Mouse (Mus musculus) ES-E14 (cell line): ENCODE measurements around the gene Pspn. TPM values are rescaled to one million over a fixed set of nuclear protein-coding genes. Genes with fewer than 3 reads are reported as not detected.

Source experiments
- DNase-seq: peaks from one replicate; pipeline ENCODE4 v3.0.0-alpha.2; 2013; ENCODE audit warnings: low read depth, low spot score
- H3K27ac ChIP-seq: 2 replicates; pipeline ENCODE4 v1.5.1; 2012; ENCODE audit warnings: low read depth, mild to moderate bottlenecking, low read length, moderate library complexity, mixed read lengths; ENCODE audit not compliant: poor library complexity, insufficient read depth, severe bottlenecking
- H3K36me3 ChIP-seq: 2 replicates; pipeline ENCODE4 v1.6.1; 2012; ENCODE audit warnings: mild to moderate bottlenecking, low read length, moderate library complexity, mixed read lengths; ENCODE audit not compliant: control insufficient read depth, poor library complexity, insufficient read depth, severe bottlenecking
- H3K4me1 ChIP-seq, 2 experiments: fragments of 150-350 bp in 1 of 2; sonication (generic) in 1 of 2; 2 replicates each; pipeline ENCODE4 v1.6.1; 2012; ENCODE audit warnings: low read length in 2 of 2, mild to moderate bottlenecking in 1 of 2, mixed read lengths in 1 of 2; ENCODE audit not compliant: control insufficient read depth in 2 of 2, insufficient read depth in 2 of 2, poor library complexity in 1 of 2
- H3K4me3 ChIP-seq, 2 experiments: fragments of 150-350 bp in 1 of 2; sonication (generic) in 1 of 2; 2 replicates each; pipeline ENCODE4 v1.5.1; 2012; ENCODE audit warnings: low read length in 2 of 2, low read depth in 1 of 2, mild to moderate bottlenecking in 1 of 2, mixed read lengths in 1 of 2; ENCODE audit not compliant: insufficient read depth in 1 of 2, poor library complexity in 1 of 2, severe bottlenecking in 1 of 2
- H3K9ac ChIP-seq: 2 replicates; pipeline ENCODE4 v1.6.1; 2012; ENCODE audit warnings: low read depth, mild to moderate bottlenecking, low read length, mixed read lengths; ENCODE audit not compliant: poor library complexity, insufficient read depth, severe bottlenecking
- H3K9me3 ChIP-seq: fragments of 150-350 bp; sonication (generic); 2 replicates; pipeline ENCODE4 v1.6.1; 2012; ENCODE audit warnings: low read depth, mild to moderate bottlenecking, low read length; ENCODE audit not compliant: control insufficient read depth, insufficient read depth
- CHD2 ChIP-seq: IDR thresholded peaks from 2 replicates; pipeline ENCODE4 v1.6.1; 2014; ENCODE audit warnings: mild to moderate bottlenecking, low read depth, low read length, inconsistent platforms
- HCFC1 ChIP-seq: IDR thresholded peaks from 2 replicates; pipeline ENCODE4 v1.6.1; 2012; ENCODE audit warnings: low read length, inconsistent platforms, borderline replicate concordance; ENCODE audit not compliant: insufficient read depth
- MAFK ChIP-seq: IDR thresholded peaks from 2 replicates; pipeline ENCODE4 v1.6.1; 2014; ENCODE audit warnings: mild to moderate bottlenecking, low read depth, low read length, inconsistent platforms; ENCODE audit not compliant: insufficient read depth
- ZC3H11A ChIP-seq: IDR thresholded peaks from 2 replicates; pipeline ENCODE4 v1.6.1; 2012; ENCODE audit warnings: low read depth, mild to moderate bottlenecking, inconsistent platforms, low read length, borderline replicate concordance
- ZNF384 ChIP-seq: IDR thresholded peaks from 2 replicates; pipeline ENCODE4 v1.6.1; 2012; ENCODE audit warnings: low read depth, low read length, inconsistent platforms
- in situ Hi-C, 2 experiments: fragments of 600-800 bp; cut with MboI; formaldehyde crosslinking; loops; one replicate each; pipeline ENCODE4 v1.15.1; 2025; ENCODE audit warnings: low sequenced_read_pairs in 2 of 2, inconsistent platforms in 1 of 2; ENCODE audit not compliant: unreplicated experiment in 2 of 2
- total RNA-seq: library from RNA; depleted of rRNA; stranded (reverse); fragments of 300-350 nt; gene quantifications from 2 replicates; pipeline ENCODE4 v1.2.3, GENCODE M21; 2012

Pspn gene
- total RNA-seq, 1 experiment = not detected

- in situ Hi-C loops = no loop called here
- H3K36me3 ChIP-seq = peaks cover 45% of the 10 kb centered on the region
- H3K4me3 ChIP-seq = no peak overlapping the region
- no peak for DNase-seq
- TF ChIP-seq MAFK (no peak), HCFC1 (no peak), ZNF384 (no peak), ZC3H11A (no peak), CHD2 (no peak)
- H3K4me1 ChIP-seq = peaks cover 0 to 6% of the 10 kb centered on the region in 2 experiments; a peak in 2 of 4 replicates
- H3K9ac ChIP-seq = no peak overlapping the region
- no peaks in the 10 kb centered on the region for H3K9me3 ChIP-seq
- no peak overlapping the region for H3K27ac ChIP-seq
Measured at GRCm38 (mm10) chr17:57003994-57004393, 4.2 kb upstream of the Pspn start.

GRCm38 (mm10) chr17:57001228-57001627 is 1.4 kb upstream of the Pspn start:
- H3K4me1 ChIP-seq = peaks cover 0 to 7% of the 10 kb centered on the region in 2 experiments; a peak in 1 of 4 replicates
- H3K9ac ChIP-seq = no peak overlapping the region
- no peak overlapping the region for H3K4me3 ChIP-seq
- in situ Hi-C loops = no loop called here
- TF ChIP-seq ZNF384 = 0 out of 2 replicates have a peak, but pooled peaks have one; percentile 14
- TF ChIP-seq MAFK = no peak
- DNase-seq = no peak
- no peaks in the 10 kb centered on the region for H3K9me3 ChIP-seq
- peaks cover 40% of the 10 kb centered on the region for H3K36me3 ChIP-seq
- H3K27ac ChIP-seq = no peak overlapping the region

- Histone ChIP-seq H3K9ac (no peak overlapping the region), H3K27ac (no peak overlapping the region), H3K4me1 (peaks cover 0 to 7% of the 10 kb centered on the region in 2 experiments; a peak in 1 of 4 replicates), H3K36me3 (peaks cover 44% of the 10 kb centered on the region), H3K4me3 (no peak overlapping the region), H3K9me3 (no peaks in the 10 kb centered on the region)
- TF ChIP-seq ZC3H11A = no peak
- TF ChIP-seq HCFC1 = no peak
- TF ChIP-seq CHD2 = no peak
- no peak for TF ChIP-seq MAFK
- no peak for TF ChIP-seq ZNF384
- in situ Hi-C loops = no loop called here
- no peak for DNase-seq
Measured at GRCm38 (mm10) chr17:56999414-56999813, 404 bp downstream of the Pspn start.

- peaks cover 51% of the 10 kb centered on the region for H3K36me3 ChIP-seq
- peak; percentile 99 for DNase-seq
Measured at GRCm38 (mm10) chr17:56997029-56997667, 2.7 kb downstream of the Pspn start, which contains the start of gene Alkbh7. Alkbh7 (plus strand) TSS chr17:56997339.

More at GRCm38 (mm10) chr17:56997029-56997667, 2.7 kb downstream of the Pspn start, which contains the start of gene Alkbh7:
- TF ChIP-seq MAFK (no peak), ZC3H11A (peak; percentile 70; the same call in 1 of the 2 replicates), HCFC1 (peak; percentile 49; the same call in 1 of the 2 replicates), CHD2 (peak; percentile 83), ZNF384 (no peak)
- in situ Hi-C loops = no loop called here
- peak within 1 kb of the TSS; percentile 86 to 95 for H3K4me3 ChIP-seq
- H3K27ac ChIP-seq = no peak within 1 kb of the TSS; the same call in 1 of the 2 replicates
- H3K9me3 ChIP-seq = no peaks in the 10 kb centered on the region
- peak within 1 kb of the TSS; percentile 81 for H3K9ac ChIP-seq
- H3K4me1 ChIP-seq = peaks cover 0 to 10% of the 10 kb centered on the region in 2 experiments; a peak in 1 of 4 replicates
